Mouse (Mus musculus) frontal cortex, postnatal 25 days (tissue): Measurements from ENCODE around the gene Rtl10.

Experiments
- DNase-seq, 2 experiments: peaks; one replicate each; pipeline ENCODE4 v3.0.0; 2022; ENCODE audit warnings: low spot score in 2 of 2

Gene Rtl10

DNA sequence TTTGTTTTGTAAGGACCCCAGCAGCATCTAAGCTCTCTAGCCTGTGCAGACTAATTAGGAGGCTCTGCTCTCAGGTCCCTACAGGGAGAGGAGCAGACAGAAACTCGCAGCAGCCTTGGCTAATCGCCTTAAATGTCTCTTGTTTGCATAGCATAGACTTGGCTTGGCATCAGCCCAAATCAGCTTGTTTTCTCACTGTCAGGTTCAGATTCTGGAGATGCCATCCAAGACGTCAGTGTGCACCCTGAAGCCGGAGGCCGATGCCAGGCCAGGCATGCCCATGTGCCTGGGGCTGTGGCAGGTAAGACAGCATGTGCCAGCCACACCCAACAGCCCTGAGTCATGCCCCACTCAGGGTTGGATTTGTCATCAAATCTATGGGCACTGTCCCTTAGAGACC lies 49.2 kb downstream of the Rtl10 start:
- no peak for DNase-seq
